Mouse (Mus musculus): ENCODE measurements around the gene Wdhd1. TPM values are rescaled to one million over a fixed set of nuclear protein-coding genes. Genes with fewer than 3 reads are reported as not detected.
"Not testable (repeated sequence)": the region's sequence is repeated elsewhere in the genome, so short reads cannot be mapped to it uniquely, and the experiment has no call there.

Gene Wdhd1
- polyA plus RNA-seq (2015; fragmentation: Nextera tagmentation; extraction: Ambion mirVana), result 4.5 and 4.6 TPM in 2 replicates

- peak within 1 kb of the TSS; percentile 91 for H3K4me3 ChIP-seq (ENCODE audit: low read depth, low read length)
- peak within 1 kb of the TSS; percentile 99 for H3K27ac ChIP-seq (ENCODE audit: low read depth, low read length)
- no peaks in the 10 kb centered on the region for H3K9me3 ChIP-seq (ENCODE audit: control insufficient read depth)
- H3K9ac ChIP-seq (ENCODE audit: low read depth, low read length), result peak within 1 kb of the TSS; percentile 85
- H3K27me3 ChIP-seq (replicated peaks; ENCODE audit: control insufficient read depth, insufficient read depth, low read length), result no peaks in the 10 kb centered on the region
- no peaks in the 10 kb centered on the region for H3K4me1 ChIP-seq (replicated peaks; ENCODE audit: control insufficient read depth, insufficient read depth, low read length)
- peak; percentile 98 for ATAC-seq
- H3K4me2 ChIP-seq (replicated peaks; ENCODE audit: low read depth), result peak within 1 kb of the TSS; percentile 84
- no peaks in the 10 kb centered on the region for H3K36me3 ChIP-seq (ENCODE audit: control insufficient read depth, insufficient read depth)
- WGBS, result under 1% methylated on average over 77 of the region's 77 CpGs
- peak; percentile 56 for TF ChIP-seq CTCF (IDR thresholded peaks at IDR 0.05; ENCODE audit: low read depth)
Measured at GRCm38 (mm10) chr14:47276637-47277393, at the start of gene Wdhd1, which contains the start of gene Socs4. Gene Wdhd1, minus strand, starts transcription at chr14:47276857. Gene Socs4, plus strand, starts transcription at chr14:47276931.

GRCm38 (mm10) chr14:47325965-47326761, 49.5 kb upstream of the Wdhd1 start:
- Histone ChIP-seq H3K9me3 (ENCODE audit: control insufficient read depth) (no peaks in the 10 kb centered on the region), H3K27ac (ENCODE audit: low read depth, low read length) (no peak overlapping the region), H3K9ac (ENCODE audit: low read depth, low read length) (no peak overlapping the region), H3K27me3 (replicated peaks; ENCODE audit: control insufficient read depth, insufficient read depth, low read length) (no peaks in the 10 kb centered on the region), H3K4me3 (ENCODE audit: low read depth, low read length) (no peak overlapping the region), H3K4me1 (replicated peaks; ENCODE audit: control insufficient read depth, insufficient read depth, low read length) (no peaks in the 10 kb centered on the region), H3K36me3 (ENCODE audit: control insufficient read depth, insufficient read depth) (peaks cover 6% of the 10 kb centered on the region; the same call in 1 of the 2 replicates), H3K4me2 (replicated peaks; ENCODE audit: low read depth) (no peak overlapping the region)
- WGBS, result 83% methylated on average over 9 of the region's 9 CpGs
- ATAC-seq, result no peak
- no peak for TF ChIP-seq CTCF (IDR thresholded peaks at IDR 0.05; ENCODE audit: low read depth)

DNA sequence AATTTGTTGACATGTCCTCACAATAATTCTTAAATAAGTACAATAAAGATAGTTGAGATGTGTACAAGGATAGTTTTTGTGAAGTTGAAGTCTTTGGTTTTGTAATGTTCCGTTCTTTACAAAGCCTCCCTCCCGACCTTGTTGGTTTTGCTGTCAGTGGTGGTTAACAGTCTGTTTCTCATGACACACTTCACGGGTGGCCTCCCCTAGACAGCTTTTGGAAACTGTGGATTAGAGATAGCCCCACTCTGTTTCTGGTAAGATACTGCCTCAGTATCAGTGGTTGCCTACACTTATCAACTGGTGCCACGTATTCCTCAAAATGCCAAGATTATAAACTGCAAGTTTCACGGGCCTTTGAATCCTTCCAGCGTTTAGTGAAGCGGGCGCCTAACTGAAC, 44.9 kb upstream of the Wdhd1 start:
- H3K27me3 ChIP-seq (replicated peaks; ENCODE audit: control insufficient read depth, insufficient read depth, low read length); H3K9me3 ChIP-seq (ENCODE audit: control insufficient read depth); H3K4me3 ChIP-seq (ENCODE audit: low read depth, low read length); H3K4me2 ChIP-seq (replicated peaks; ENCODE audit: low read depth); H3K4me1 ChIP-seq (replicated peaks; ENCODE audit: control insufficient read depth, insufficient read depth, low read length); H3K27ac ChIP-seq (ENCODE audit: low read depth, low read length); ATAC-seq; H3K9ac ChIP-seq (ENCODE audit: low read depth, low read length): not testable (repeated sequence)
- WGBS, result 90% methylated on average over 6 of the region's 8 CpGs
- peaks cover 20% of the 10 kb centered on the region for H3K36me3 ChIP-seq (ENCODE audit: control insufficient read depth, insufficient read depth)

DNA sequence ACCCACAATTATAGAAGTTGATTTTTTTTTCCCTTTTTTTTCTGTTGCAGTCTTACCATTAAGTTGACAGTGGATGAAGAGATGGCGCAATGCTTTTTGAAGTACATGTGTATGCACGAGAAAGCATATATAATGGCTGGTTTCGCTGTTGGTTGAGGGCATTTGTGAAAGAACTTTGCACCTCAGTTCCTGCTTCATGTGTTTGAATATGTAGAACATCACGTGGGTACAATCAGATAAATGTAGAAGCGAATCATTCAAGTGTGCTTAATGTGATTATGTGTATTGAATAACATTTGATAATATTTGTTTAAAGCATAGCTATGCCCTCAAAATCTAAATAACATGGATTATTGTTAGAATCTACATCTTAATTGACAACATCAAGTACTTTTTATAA, 42.7 kb upstream of the Wdhd1 start:
- Histone ChIP-seq H3K4me3 (ENCODE audit: low read depth, low read length) (no peak overlapping the region), H3K4me2 (replicated peaks; ENCODE audit: low read depth) (no peak overlapping the region), H3K27me3 (replicated peaks; ENCODE audit: control insufficient read depth, insufficient read depth, low read length) (no peaks in the 10 kb centered on the region), H3K4me1 (replicated peaks; ENCODE audit: control insufficient read depth, insufficient read depth, low read length) (no peaks in the 10 kb centered on the region), H3K9ac (ENCODE audit: low read depth, low read length) (no peak overlapping the region), H3K9me3 (ENCODE audit: control insufficient read depth) (no peaks in the 10 kb centered on the region), H3K36me3 (ENCODE audit: control insufficient read depth, insufficient read depth) (peaks cover 26% of the 10 kb centered on the region), H3K27ac (ENCODE audit: low read depth, low read length) (no peak overlapping the region; the same call in 1 of the 2 replicates)
- TF ChIP-seq CTCF (IDR thresholded peaks at IDR 0.05; ENCODE audit: low read depth), result no peak
- WGBS, result 61% methylated on average over 5 of the region's 5 CpGs
- 0 out of 2 replicates have a peak, but pooled peaks have one; percentile 39 for ATAC-seq

DNA sequence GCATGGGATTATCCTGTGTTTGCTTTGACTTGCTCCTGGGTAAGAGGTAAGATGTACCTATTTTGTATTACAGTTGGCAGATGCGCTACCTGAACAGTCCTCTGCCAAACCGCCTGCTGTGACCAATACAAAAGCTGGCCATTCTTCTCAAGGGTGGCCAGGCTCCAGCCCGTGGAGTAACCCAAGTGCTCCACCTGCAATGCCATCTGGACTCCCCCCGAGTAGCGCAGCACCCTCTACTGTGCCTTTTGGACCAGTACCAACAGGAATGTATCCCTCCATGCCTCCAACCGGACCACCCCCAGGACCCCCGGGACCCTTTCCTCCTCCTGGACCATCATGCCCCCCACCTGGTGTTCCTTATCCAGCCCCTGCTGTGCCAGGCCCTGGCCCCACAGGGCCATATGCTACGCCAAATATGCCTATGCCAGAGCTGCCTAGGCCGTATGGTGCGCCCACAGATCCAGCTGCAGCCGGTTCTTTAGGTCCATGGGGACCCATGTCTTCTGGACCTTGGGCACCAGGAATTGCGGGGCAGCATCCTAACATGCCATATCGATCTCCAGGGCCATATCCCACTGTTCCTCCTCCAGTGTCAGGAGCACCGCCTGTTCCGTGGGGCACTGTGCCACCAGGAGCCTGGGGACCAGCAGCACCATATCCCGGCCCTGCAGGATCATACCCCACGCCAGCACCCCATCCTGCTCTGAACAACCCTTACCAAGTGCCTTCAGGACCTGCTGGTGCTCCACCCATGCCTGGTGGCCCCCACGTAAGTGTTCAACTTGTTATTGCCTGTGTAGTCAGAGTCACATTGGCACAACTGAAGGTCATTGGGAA, 33.9 kb upstream of the Wdhd1 start:
- no peak for ATAC-seq

More for the DNA sequence above, 33.9 kb upstream of the Wdhd1 start:
- peak overlapping the region; percentile 22; the same call in 1 of the 2 replicates for H3K27ac ChIP-seq (ENCODE audit: low read depth, low read length)
- H3K4me1 ChIP-seq (replicated peaks; ENCODE audit: control insufficient read depth, insufficient read depth, low read length), result peaks cover 3% of the 10 kb centered on the region; the same call in 1 of the 2 replicates
- H3K9me3 ChIP-seq (ENCODE audit: control insufficient read depth), result no peaks in the 10 kb centered on the region
- 96% methylated on average over 18 of the region's 18 CpGs for WGBS
- no peak overlapping the region for H3K9ac ChIP-seq (ENCODE audit: low read depth, low read length)
- no peak overlapping the region for H3K4me2 ChIP-seq (replicated peaks; ENCODE audit: low read depth)
- H3K36me3 ChIP-seq (ENCODE audit: control insufficient read depth, insufficient read depth), result peaks cover 41% of the 10 kb centered on the region
- H3K27me3 ChIP-seq (replicated peaks; ENCODE audit: control insufficient read depth, insufficient read depth, low read length), result no peaks in the 10 kb centered on the region
- no peak overlapping the region for H3K4me3 ChIP-seq (ENCODE audit: low read depth, low read length)
- TF ChIP-seq CTCF (IDR thresholded peaks at IDR 0.05; ENCODE audit: low read depth), result no peak

All from intestine, postnatal 0 days (tissue).